Mouse (Mus musculus) thymus, postnatal 10 days (tissue): ENCODE measurements at regions not wholly inside any gene's neighbourhood (a gene's known extent, or its start where the extent isn't known, plus 50 kb on each side); places are given as distances from the start of the nearest gene placed in this dataset.

Experiments
- DNase-seq, 2 experiments: peaks; one replicate each; pipeline ENCODE4 v3.0.0; 2021; ENCODE audit warnings: low spot score in 2 of 2

DNA sequence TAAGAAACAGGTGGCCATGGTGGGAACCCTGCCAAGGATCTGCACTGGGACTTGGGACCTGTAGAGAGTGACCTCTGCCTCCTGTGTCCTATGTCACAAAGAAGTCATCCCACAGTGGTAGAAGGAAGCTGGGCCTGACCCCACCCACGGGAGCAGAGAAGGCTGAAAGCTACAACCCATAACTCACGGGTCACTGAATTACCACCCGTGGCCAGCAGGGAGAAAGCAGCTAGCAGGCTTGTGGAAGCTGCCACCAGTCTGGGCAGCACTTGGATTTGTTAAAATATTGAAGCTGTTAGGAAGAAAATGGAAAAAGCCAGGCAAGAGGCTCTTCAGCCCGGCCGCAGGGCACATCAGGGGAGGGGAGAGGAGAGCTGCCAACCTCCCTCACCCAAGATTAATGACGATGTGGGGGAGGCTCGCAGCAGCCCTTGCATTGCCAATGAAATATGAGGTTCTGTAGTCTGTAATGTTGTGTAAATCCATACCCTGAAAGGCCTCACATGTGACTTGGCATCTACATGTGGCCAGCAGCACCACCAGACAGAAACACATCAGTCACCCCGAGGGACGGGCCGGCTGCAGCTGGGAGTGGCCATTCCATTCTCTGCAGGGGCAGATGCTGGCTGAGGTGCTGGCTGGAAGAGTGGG is 94.5 kb downstream of the Olfm1 start:
- no peak for DNase-seq

DNA sequence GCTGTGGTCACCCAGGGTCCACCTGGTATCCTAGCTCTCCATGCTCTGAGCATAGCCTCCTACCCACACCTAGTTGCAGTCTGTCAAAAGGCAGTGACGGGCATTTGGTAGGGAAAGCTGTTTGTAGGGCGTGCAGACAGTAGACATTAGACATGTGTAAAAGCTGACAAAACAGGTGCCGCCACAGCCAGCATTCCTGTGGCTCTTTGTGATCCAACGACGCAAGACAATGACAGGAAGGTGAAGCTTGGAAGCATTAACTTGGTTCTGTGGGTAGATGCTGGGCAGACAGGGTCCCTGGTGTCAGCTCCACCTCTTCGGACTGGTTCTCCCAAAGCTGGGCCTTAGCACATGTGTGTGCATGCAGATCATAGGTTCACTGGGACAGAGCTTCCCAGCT is 96.5 kb downstream of the Olfm1 start:
- DNase-seq, result no peak

DNA sequence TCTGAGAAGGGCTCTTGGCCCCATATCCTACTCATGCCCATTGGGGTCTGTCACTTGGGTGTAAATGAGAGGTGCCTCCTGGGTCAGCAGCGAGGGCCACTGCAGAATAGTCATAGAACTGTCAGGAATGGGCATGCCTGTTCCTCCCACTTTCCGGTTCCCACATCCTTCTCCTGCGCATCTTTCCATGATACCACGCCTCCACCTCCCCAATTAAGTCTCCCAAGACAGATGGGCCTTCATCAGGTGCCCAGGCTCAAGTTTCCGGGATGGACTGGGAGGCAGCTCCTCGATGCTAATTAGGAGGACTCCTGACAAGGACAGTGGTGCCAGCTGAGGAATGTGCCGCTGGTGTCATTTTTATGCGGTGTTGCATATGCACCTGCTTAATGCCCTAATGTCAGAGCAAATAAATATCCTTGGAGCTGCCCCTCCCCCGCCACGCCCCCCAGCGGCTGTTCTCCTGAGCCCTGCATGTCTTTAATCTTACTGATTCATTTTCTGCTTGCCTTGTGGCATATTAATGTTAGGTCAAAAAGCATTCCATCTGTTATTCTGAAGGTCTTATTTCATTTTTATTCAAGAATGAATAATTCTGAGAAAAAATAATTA is 97.2 kb downstream of the Olfm1 start:
- DNase-seq, result no peak

GRCm38 (mm10) chr2:28294509-28294908 is 101.7 kb downstream of the Olfm1 start:
- no peak for DNase-seq

- DNase-seq, result no peak
Measured at GRCm38 (mm10) chr2:28296183-28296582, 103.4 kb downstream of the Olfm1 start.

DNA sequence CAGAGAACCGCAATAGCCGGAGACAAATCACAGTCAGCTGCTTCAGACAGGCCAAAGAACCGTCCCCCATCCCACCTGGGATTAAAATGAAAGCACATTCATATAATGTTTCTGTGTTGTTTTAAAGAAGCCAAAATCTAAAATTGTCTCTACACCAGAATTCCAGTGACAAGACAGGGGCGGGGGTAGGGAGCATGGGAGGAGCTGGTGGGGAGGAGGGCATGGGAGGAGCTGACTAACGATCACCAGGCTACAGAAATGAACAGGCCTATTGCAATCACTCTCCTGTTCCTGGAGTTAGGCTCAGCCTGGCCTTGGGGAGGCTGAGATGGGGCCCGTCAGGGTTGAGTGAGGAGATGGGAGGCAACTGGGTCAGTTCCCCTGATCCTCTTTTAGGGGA is 105.9 kb downstream of the Olfm1 start:
- no peak for DNase-seq

DNA sequence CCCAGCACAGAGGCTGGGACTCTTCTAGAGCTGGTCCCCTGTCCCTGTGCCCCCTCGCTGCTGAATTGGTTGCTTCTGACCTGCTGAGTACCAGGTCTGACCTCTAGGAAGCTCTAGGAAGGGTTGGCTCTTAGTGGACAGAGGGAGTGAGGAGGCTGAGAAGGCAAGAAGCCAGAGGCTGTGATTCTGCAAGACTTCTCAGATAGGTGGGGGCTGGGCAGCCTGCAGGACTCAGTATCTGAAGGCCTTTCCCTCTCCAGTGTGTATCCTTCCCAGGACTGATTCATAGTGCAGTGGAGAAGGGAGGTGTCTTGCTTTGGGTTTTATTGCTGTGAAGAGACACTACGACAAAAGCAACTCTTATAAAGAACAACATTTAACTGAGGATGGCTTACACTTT is 106.6 kb downstream of the Olfm1 start:
- DNase-seq, result no peak

DNA sequence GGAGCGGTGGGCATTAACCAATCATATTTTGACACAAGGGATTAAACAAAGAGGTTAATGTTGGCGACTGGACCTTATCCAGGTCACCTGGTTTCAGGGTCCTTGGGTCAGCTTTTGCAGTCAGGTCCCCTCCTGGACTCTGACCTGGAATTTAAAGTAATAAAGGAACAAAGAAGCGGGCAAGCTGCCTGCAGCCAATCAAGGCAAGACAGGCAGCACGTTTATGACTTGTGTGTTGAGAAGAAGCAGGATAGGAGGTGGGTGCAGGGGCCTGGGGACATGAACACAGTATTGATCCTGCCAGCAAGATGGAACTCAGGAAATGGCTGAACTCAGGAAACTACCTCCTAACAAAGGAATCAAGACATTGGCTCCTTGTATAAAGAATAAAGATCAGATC is 108.5 kb downstream of the Olfm1 start:
- DNase-seq, result no peak

- no peak for DNase-seq
Measured at GRCm38 (mm10) chr2:28303936-28304335, 111.1 kb downstream of the Olfm1 start.

- DNase-seq, result peak; percentile 5 to 60
Measured at GRCm38 (mm10) chr2:28304712-28305111, 111.9 kb downstream of the Olfm1 start.

- DNase-seq, result no peak
Measured at GRCm38 (mm10) chr2:28309122-28309521, 116.3 kb downstream of the Olfm1 start.

- DNase-seq, result no peak
Measured at GRCm38 (mm10) chr2:28312212-28312611, 119.4 kb downstream of the Olfm1 start.

- no peak for DNase-seq
Measured at GRCm38 (mm10) chr2:28325502-28325901, 121.1 kb upstream of the Ppp1r26 start.

GRCm38 (mm10) chr2:28326056-28326455 is 120.5 kb upstream of the Ppp1r26 start:
- DNase-seq, result no peak

- no peak for DNase-seq
Measured at GRCm38 (mm10) chr2:28326682-28327081, 119.9 kb upstream of the Ppp1r26 start.

- no peak for DNase-seq
Measured at GRCm38 (mm10) chr2:28329130-28329529, 117.5 kb upstream of the Ppp1r26 start.

GRCm38 (mm10) chr2:28335141-28335789 is 111.3 kb upstream of the Ppp1r26 start:
- no peak for DNase-seq

DNA sequence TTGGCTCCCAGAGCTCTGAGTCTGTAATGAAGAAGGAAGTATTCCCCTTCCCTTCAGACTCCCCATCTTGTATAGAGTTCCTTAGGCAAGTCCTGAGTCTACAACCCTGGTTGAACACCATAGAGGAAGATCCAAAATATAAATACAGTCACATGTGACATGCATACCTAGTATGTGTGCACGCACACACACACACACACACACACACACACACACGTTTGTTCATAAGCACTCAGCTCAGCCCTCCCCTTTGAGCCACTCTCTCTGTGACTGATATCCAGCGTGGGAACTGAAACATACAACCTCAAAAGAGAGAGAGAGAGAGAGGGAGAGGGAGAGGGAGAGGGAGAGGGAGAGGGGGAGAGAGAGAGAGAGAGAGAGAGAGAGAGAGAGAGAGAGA is 110.8 kb upstream of the Ppp1r26 start:
- DNase-seq, result no peak

DNA sequence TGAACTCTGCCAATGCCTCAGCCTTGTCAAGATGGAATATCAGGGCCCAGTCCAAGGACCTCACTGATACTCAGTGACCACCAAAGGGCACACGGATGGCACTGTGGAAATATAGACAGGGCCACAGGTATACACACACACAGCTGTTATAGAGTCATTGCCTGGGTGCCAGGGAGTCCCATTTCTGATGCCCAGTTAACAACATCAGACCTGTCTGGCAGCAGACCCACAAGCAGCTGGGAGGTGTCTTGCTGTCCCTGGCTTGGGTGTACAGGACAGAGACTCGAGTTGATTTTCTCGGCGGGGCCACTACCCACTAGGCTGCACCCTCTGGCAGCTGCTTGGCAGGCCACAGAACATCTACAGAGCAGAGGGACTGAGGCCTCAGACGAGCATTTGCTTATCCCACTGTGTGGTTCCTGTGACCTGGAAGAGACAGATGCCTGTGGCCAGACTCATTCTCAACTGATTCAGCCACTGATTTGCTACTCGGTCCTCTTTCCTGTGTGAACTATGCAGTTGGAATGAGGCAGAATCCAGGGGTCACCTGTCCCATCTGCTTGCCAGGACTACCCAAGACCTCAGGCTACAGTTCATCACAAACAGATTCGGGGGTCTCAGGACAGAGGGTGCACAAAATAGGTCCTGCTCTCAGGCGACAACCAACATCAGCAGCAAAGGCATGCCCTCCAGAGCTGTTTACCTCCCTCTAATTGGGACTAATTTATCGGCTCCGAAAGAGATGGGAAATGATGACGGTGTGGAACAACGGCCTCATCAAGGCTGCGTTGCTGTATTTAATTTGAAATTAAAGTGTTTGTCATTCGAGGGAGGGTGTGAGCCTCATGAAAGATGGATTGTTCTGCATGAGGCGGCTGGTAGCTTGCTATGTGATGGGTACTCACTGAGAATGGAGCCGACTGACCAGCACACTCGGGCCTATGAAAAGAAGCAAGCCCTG is 110.0 kb upstream of the Ppp1r26 start:
- DNase-seq, result no peak

GRCm38 (mm10) chr2:28337561-28337960 is 109.0 kb upstream of the Ppp1r26 start:
- no peak for DNase-seq

- DNase-seq, result no peak
Measured at GRCm38 (mm10) chr2:28341304-28341703, 105.3 kb upstream of the Ppp1r26 start.

DNA sequence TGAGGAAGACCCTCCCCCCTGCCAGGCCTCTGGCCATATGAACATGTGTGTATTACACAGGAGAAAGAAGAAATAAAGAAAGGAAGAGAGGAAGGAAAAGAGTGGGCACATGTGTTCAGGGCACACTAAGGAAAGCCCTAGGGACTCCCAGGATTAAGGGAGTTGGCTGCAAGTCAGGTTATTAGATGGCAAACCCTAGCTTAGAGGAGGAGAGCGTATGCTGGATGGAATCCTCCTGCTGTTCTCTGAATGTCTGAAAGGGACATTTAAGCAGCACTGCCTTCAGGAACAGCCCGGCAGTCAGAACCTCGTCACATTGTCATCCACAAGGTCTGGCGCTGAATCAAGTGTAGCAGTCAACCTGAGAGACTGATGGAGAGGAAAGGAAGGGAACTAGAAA is 98.1 kb upstream of the Ppp1r26 start:
- no peak for DNase-seq
